Mouse (Mus musculus) megakaryocyte, embryonic 14.5 days (primary cell): ENCODE data around the gene Gm14569.

Source experiments
- FLI1 ChIP-seq: IDR thresholded peaks from 2 replicates; pipeline ENCODE4 v1.6.1; 2012; ENCODE audit warnings: low read length, inconsistent platforms, mixed read lengths
- GATA1 ChIP-seq: IDR thresholded peaks from 3 replicates; pipeline ENCODE4 v1.6.1; 2012; ENCODE audit warnings: mixed read lengths, low read length, inconsistent platforms, borderline replicate concordance

GRCm38 (mm10) chrX:36506863-36507262, 15.2 kb upstream of the Gm14569 start:
- no peak for TF ChIP-seq GATA1
- TF ChIP-seq FLI1, result no peak
